Mouse (Mus musculus): ENCODE results near the gene Arhgap19.

DNA sequence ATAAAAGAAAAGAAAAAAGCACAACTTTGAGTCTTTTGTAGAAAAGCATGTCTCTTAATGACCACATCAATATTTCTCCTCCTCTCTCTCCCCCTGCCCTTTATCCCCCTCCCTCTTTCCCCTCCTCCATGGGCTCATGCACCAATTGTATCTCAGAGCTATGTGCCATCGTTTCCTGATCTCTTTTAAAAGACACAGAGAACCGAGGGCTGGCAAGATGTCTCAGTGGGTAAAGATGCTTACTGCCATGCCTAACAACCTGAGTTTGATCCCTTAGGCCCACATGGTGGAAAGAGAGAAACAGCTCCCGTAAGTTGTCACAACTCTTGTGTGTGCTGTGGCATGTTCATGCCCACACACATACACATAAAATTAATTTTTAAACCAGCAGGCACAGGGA, 34.9 kb upstream of the Arhgap19 start:
- TF ChIP-seq EP300 (IDR thresholded peaks at IDR 0.05; ENCODE audit: low read length) (no peak), BHLHE40 (IDR thresholded peaks at IDR 0.05; ENCODE audit: low read depth, low read length) (no peak), ETS1 (conservative IDR thresholded peaks at IDR 0.05; ENCODE audit: low read depth, low read length) (no peak), ZC3H11A (IDR thresholded peaks at IDR 0.05; ENCODE audit: low read depth, low read length) (no peak)

Data from CH12.LX (cell line).